Mouse (Mus musculus) bone marrow, adult 2 months (tissue): ENCODE data around the gene Prkn. TPM values are rescaled to one million over a fixed set of nuclear protein-coding genes. Genes with fewer than 3 reads are reported as not detected.

ENCODE experiments used
- H3K27ac ChIP-seq: fragments of 200-500 bp; 2 replicates; pipeline ENCODE4 v1.5.1; 2012; ENCODE audit warnings: low read depth, mild to moderate bottlenecking, control low read depth, inconsistent platforms, low read length; ENCODE audit not compliant: control insufficient read depth, poor library complexity, insufficient read depth
- H3K4me1 ChIP-seq: fragments of 200-500 bp; 2 replicates; pipeline ENCODE4 v1.6.1; 2011; ENCODE audit warnings: low read length; ENCODE audit not compliant: control insufficient read depth, insufficient read depth
- H3K4me3 ChIP-seq: fragments of 200-500 bp; replicated peaks from 2 replicates; pipeline ENCODE3; 2011; ENCODE audit warnings: mild to moderate bottlenecking, low read depth, low read length, control low read depth; ENCODE audit not compliant: control insufficient read depth
- CTCF ChIP-seq: fragments of 200-500 bp; IDR thresholded peaks from 2 replicates; pipeline ENCODE4 v1.5.1; 2011; ENCODE audit warnings: low read length, control low read depth; ENCODE audit not compliant: control insufficient read depth, insufficient read depth
- POLR2A ChIP-seq: fragments of 200-500 bp; IDR thresholded peaks from 2 replicates; pipeline ENCODE4 v1.6.1; 2011; ENCODE audit warnings: low read depth, mild to moderate bottlenecking, control low read depth, low read length, borderline replicate concordance; ENCODE audit not compliant: control insufficient read depth
- WGBS: fragments of 180-500 bp; shearing (Covaris S2); methylation state at CpG from one replicate; pipeline ENCODE4 v1.1.7; 2018; 5-methylcytosine and 5-hydroxymethylcytosine counted together
- polyA plus RNA-seq: library from polyadenylated mRNA; stranded (reverse); fragments of >200 nt; gene quantifications from 2 replicates; pipeline ENCODE4 v1.2.4, GENCODE M21; 2011; ENCODE audit warnings: low replicate concordance; ENCODE audit not compliant: missing spikeins, insufficient read depth, insufficient read length

Gene Prkn
- polyA plus RNA-seq, 1 experiment: 2.5 TPM

DNA sequence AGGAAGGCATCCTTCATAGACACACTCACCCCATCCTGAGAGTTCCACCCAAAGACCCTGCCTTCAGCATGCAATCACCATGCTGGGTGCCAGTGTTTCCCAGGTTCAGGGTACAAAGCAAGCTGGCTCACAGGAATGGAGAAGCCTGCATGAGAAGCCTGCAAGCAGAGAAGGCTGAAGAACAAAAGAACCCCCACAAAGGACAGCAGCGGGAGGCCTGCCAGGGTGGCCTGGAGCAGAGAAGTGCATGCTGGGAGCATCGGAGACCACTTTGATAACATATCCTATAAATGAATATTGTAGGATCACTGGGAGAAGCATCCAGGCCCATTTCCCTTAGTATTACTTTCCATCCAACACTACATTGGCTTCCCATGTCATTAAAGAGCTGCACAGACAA, 692.6 kb downstream of the Prkn start:
- TF ChIP-seq POLR2A (no peak), CTCF (no peak)
- 92% methylated on average over 2 of the region's 2 CpGs for WGBS
- Histone ChIP-seq H3K27ac (no peak overlapping the region), H3K4me3 (no peak overlapping the region), H3K4me1 (no peaks in the 10 kb centered on the region)

- TF ChIP-seq CTCF (no peak), POLR2A (no peak)
- WGBS: 71% methylated on average over 1 of the region's 1 CpGs
- Histone ChIP-seq H3K27ac (no peak overlapping the region), H3K4me3 (no peak overlapping the region), H3K4me1 (no peaks in the 10 kb centered on the region; the same call in 1 of the 2 replicates)
Measured at GRCm38 (mm10) chr17:11533835-11534234, 693.7 kb downstream of the Prkn start.

DNA sequence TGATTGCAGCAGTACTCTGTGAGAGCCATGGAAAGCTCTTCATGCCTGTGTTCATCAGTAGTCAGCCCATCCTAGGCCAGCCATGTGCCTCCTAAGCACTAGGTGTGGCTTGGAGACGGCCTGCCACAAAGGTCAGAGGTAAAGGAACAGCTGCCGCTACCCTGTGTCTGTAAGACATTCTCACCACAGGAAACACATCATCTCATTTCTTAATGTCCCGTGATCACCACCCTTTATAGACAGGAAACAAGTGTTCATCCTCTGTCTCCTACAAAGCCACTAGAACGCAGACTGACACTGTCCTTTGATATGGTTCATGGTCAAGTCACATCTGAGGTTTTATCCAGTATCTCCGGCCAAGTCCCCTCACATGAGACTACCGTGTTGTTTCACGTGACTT, 698.6 kb downstream of the Prkn start:
- Histone ChIP-seq H3K27ac (no peak overlapping the region), H3K4me1 (no peaks in the 10 kb centered on the region; the same call in 1 of the 2 replicates), H3K4me3 (no peak overlapping the region)
- 52% methylated on average over 7 of the region's 7 CpGs for WGBS
- TF ChIP-seq POLR2A (no peak), CTCF (no peak)

DNA sequence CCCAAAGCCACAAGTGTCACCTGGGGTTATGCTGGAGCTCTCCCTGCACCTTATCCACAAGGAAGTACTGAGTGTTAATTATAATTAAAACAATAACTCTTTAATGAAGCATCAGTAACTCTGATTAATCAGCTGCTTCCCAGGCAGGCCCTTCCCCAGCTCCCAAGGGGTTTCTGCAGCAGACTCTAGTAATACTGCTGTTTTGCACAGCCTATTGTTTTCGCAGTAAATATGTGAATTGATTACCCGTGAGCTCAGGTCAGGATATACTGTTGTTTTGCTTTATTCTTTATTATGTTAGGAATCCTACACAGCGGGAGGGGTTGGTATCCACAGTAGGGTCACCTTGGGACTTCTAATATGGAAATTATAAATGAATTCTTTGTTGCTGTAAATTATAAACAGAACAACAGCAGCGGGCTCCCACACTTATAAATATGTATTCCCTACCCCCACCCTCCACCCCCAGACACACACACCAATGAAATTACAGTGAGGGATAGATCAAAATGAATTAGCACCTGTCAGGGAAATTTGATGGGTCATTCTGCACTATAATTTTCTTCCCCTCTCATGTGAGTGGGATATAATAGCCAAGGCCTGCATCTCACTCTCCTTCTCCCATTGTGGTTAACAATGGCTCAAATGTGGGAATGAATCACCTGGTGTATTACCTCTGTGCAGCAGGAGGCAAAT, 701.9 kb downstream of the Prkn start:
- WGBS: 80% methylated on average over 4 of the region's 4 CpGs

DNA sequence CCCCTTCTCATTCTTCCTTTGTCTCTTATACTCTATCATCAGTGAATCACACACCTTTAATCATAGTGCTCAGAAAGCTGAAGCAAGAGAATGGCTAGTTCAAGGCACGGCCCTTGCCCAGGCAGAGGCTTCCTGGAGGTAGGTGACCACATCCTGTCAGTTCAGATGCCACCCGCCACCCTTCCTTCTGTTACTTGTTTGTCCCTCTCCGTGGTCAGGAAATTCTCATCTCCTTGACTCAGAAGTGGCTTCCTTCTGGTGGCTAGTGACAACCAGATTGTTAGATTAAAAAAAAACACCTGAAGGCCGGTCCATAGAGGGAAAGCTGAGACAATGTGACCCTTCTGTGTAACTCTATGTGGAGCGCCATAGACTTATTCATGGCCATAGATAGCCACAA, 710.4 kb downstream of the Prkn start:
- WGBS: 5% methylated on average over 5 of the region's 5 CpGs
- H3K4me3 ChIP-seq: no peak overlapping the region
- no peak for TF ChIP-seq POLR2A
- no peak for TF ChIP-seq CTCF
- no peak overlapping the region for H3K27ac ChIP-seq
- H3K4me1 ChIP-seq: no peaks in the 10 kb centered on the region

More for the DNA sequence above, 701.9 kb downstream of the Prkn start:
- no peaks in the 10 kb centered on the region; the same call in 1 of the 2 replicates for H3K4me1 ChIP-seq
- no peak for TF ChIP-seq CTCF
- TF ChIP-seq POLR2A: no peak
- no peak overlapping the region for H3K4me3 ChIP-seq
- H3K27ac ChIP-seq: no peak overlapping the region

DNA sequence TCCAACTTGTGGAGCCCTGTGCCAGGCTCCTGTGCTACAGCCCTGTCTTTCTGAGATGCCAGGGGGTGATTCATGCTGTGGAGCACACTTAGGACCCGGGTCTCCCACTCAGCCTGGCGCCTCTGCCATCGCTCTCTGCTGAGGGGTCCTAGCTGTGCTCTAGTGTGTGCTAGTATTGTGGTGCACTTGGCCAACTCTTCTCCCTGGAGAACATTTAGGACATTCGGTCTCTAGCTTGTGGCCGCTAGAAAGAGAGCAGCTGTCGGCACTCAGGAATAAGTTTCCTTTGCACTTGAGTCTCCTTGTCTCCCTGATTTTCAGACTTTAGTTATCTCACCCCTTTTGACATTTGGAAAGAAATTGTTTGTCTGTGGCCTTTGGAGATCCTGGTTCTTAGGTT, 725.5 kb downstream of the Prkn start:
- TF ChIP-seq POLR2A (no peak), CTCF (no peak)
- WGBS: 84% methylated on average over 6 of the region's 6 CpGs
- no peak overlapping the region for H3K4me3 ChIP-seq

DNA sequence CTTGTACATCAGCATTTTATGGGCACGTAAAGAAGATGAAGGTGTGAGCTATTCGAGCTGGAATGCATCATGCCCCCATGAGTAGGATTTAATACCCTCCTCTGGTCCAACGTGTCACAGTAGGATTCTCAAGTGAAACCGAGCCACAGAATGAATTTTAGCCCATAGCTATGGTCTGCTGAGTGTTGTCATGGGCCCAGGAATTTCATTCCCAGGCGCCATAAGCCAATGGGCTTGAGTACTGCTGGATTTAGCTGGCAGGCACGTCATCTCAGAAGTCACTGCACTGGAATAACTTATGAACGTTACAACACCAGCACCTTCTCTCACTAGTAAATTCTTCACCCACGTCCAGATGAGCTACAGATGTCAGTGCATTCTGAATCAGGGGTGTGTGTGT, 730.2 kb downstream of the Prkn start:
- Histone ChIP-seq H3K27ac (no peak overlapping the region), H3K4me3 (no peak overlapping the region), H3K4me1 (no peaks in the 10 kb centered on the region)
- 69% methylated on average over 8 of the region's 8 CpGs for WGBS
- no peak for TF ChIP-seq POLR2A
- TF ChIP-seq CTCF: no peak

More for the DNA sequence above, 725.5 kb downstream of the Prkn start:
- Histone ChIP-seq H3K4me1 (no peaks in the 10 kb centered on the region), H3K27ac (no peak overlapping the region)

GRCm38 (mm10) chr17:11573666-11574065, 733.5 kb downstream of the Prkn start:
- WGBS: 88% methylated on average over 9 of the region's 9 CpGs
- TF ChIP-seq POLR2A (no peak), CTCF (no peak)
- Histone ChIP-seq H3K4me3 (no peak overlapping the region), H3K27ac (no peak overlapping the region), H3K4me1 (no peaks in the 10 kb centered on the region)

DNA sequence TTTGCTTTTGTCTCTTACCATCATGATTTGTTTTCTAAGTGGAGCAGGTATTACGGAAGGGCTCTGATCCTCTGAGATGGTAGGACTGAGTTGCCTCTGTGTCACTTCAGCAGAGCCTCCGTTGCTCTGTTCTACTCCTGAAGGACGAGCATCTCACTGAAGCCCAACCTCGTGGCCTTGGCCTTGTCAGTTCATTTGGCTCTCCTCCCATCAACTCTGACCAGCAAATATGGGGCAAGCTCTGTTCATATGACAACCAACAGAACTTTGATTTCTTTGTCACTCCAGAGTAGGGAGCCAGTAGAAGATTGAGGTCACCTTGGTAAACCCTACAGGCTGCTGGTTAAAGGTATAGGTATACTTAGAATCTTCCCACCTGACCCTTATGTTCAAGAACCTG, 745.3 kb downstream of the Prkn start:
- no peak overlapping the region for H3K27ac ChIP-seq
- no peaks in the 10 kb centered on the region for H3K4me1 ChIP-seq
- 82% methylated on average over 4 of the region's 4 CpGs for WGBS
- TF ChIP-seq CTCF (no peak), POLR2A (no peak)
- H3K4me3 ChIP-seq: no peak overlapping the region
